Mouse (Mus musculus) lung, postnatal 36 days (tissue): ENCODE data around the gene Sesn2.
"Not testable (repeated sequence)": the region's sequence is repeated elsewhere in the genome, so short reads cannot be mapped to it uniquely, and the experiment has no call there.

Experiments used
- DNase-seq: peaks from one replicate; pipeline ENCODE4 v3.0.0; 2022; ENCODE audit warnings: mixed read lengths

The Sesn2 gene

DNA sequence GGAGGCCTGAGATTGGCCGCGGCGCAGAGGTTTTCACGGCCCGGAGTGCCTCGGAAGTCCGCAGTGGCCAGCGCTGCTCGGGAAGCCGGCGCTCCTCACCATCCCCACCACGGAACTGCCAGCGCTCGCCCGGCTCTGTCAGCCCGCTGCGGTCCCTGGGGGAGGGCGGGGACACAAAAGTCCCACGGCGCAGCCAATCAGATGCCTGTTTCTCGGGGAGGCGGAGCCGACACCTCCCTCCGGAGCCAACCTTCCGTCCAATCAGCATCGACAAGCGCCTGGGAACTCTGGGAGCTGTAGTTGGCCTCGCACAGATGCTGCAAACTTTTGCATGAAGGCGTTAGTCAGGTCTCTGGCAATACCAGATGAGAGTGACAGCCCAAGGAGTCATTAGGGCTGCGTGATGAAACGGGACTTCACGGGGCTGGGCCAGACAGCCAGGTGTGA, at the start of gene Sesn2:
Gene Sesn2, minus strand, starts transcription at position 150 of the 447 bp plus-strand sequence.
- peak; percentile 99 for DNase-seq

DNA sequence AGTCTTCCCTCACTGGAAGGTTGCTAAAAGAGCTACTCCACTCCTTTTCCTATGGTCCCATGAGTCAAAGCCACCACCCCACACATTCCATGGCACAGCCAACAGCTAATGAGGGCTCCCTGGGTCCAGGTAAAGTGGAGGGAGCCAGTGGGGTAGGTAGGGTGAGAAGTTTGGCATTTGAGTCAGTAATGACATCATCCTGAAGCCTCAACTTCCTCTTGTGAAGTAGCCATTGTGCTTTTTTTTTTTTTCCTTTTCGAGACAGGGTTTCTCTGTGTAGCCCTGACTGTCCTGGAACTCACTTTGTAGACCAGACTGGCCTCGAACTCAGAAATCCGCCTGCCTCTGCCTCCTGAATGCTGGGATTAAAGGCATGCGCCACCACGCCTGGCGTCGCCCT, 45.2 kb upstream of the Sesn2 start:
- not testable (repeated sequence) for DNase-seq

GRCm38 (mm10) chr4:132554653-132555052, 44.4 kb upstream of the Sesn2 start:
- peak; percentile 51 for DNase-seq

DNA sequence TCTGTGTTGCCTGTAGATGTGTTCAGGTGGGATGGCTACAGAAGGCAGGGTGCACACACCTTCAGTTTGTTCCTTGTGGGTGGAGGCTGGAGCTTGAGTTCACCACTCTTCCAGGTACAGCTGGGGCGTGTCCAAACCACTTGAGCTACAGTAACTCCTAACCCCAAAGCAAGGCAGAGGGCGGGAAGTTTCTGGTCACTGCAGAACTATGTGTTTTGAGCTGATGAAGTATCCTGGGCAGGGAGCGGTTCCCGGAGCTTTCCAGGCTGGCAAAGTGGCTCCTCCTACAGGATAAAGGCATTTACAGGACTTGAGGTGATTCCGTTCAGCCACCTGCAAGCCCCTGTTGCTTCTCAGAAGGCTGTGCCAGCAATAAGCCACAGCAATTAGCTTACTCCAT, 43.9 kb upstream of the Sesn2 start:
- peak; percentile 74 for DNase-seq

- peak; percentile 92 for DNase-seq
These were observed 35.5 kb upstream of the Sesn2 start for GRCm38 (mm10) chr4:132545851-132546250.

DNA sequence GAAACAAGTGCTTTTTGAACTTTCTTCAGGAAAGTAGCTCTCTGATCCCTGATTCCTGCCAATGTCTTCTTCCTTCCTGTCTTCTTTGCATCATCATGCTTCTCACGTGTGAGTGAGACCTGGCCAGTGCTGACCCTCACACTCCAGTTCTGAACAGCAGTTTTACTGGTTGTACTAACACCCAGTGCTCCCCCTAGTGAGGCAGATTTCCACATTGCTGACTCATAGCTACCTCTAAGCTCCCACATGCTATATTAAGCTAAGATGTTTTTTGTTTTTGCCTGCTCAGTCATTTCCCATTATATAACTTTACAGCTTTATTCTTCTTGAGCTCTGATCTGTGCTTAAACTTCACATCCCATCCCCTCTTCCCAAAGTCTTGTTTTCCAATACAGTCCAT, 32.4 kb upstream of the Sesn2 start:
- DNase-seq: no peak

GRCm38 (mm10) chr4:132541413-132541812, 31.1 kb upstream of the Sesn2 start:
- no peak for DNase-seq

DNA sequence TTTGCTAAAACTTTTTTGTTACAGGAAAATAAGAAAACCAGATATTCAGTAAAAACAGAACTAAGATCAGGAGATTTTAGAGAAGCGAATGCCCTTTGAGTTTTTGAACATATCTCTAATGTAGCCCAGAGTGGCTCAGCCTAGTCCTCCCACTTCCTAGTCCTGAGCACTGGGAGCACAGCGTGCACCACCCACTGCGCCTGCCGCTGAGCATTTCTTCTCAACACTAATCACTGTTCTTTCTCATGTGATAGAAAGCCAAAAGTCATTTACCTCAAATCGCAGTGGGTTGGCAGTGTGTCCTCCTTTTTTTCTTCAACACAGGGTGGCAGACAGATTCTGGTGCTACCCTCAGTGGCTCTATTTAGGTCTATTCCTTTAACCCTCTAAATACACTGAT, 29.2 kb upstream of the Sesn2 start:
- no peak for DNase-seq

GRCm38 (mm10) chr4:132535406-132536121, 25.3 kb upstream of the Sesn2 start, which contains the start of gene Dnajc8:
Dnajc8 (plus strand) TSS chr4:132535550.
- DNase-seq: peak; percentile 97

GRCm38 (mm10) chr4:132532981-132533916, 22.9 kb upstream of the Sesn2 start, which contains the start of gene Atpif1:
Atpif1 (minus strand) TSS chr4:132533659.
- DNase-seq: peak; percentile 96

GRCm38 (mm10) chr4:132532496-132532895, 22.2 kb upstream of the Sesn2 start:
- DNase-seq: no peak

- no peak for DNase-seq
These were observed 19.9 kb upstream of the Sesn2 start for GRCm38 (mm10) chr4:132530033-132530804.

DNA sequence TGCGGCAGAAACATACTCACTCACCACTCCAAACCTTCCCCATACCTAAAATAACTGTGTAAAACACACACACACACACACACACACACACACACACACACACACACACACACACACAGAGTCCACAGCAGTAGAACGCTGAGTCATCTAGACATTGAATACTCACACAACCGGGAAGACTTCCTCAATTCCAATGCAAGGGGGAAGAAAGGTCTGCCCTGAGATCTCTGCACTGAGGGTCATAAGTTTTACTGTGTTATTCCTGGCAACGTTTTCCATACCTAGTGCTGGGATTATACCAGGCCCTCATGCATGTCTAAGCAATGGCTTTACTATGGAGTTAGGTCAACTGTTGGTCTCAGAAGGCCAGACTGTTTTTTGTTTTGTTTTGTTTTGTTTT, 19.0 kb upstream of the Sesn2 start:
- peak; percentile 33 for DNase-seq

DNA sequence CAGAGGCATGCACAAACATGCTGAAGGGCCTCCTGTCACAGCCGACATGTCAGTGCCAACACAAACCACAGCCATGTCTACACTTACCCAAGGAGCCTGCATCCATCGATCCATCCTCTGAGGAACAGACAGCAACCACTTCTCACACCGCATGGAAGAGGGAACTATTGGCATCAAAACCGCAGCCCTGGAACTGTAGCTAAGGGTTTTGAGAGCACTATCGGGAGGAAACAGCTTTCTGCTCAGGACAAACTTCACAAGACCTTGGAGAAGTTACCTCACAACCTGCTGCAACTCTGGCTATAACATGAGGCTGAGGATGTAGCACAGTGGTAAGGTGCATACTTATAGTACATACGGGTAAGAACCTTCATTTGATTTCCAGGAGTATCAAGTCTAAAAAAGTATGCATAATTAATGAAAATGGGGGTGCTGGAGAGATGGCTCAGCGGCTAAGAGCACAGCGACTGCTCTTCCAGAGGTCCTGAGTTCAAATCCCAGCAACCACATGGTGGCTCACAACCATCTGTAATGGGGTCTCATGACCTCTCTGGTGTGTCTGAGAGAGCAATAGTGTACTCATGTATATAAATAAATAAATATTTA, 17.7 kb upstream of the Sesn2 start:
- no peak for DNase-seq

- DNase-seq: no peak
These were observed 16.4 kb upstream of the Sesn2 start for GRCm38 (mm10) chr4:132526678-132527077.

DNA sequence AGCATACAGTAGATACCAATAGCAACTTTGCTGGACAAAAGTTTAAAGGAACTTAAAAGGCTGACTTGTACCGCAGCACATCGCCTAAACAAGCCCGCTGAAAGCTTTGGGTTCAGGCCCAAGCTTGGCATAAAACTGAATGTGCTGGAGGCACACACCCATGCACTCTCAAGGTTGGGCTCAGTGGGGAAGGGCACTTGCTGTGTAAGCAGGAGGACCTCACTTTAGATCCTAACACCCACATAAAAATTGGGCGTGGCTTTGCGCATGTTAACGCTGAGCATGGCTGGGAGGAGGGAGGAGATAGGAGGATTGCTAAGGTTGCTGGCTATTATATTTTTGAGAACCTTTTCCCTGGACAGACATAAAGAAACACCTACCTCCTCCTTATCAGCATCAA, 14.5 kb upstream of the Sesn2 start:
- DNase-seq: peak; percentile 28

GRCm38 (mm10) chr4:132524321-132524741, 14.0 kb upstream of the Sesn2 start:
- no peak for DNase-seq

- DNase-seq: no peak
These were observed 8.9 kb upstream of the Sesn2 start for GRCm38 (mm10) chr4:132519188-132519587.

DNA sequence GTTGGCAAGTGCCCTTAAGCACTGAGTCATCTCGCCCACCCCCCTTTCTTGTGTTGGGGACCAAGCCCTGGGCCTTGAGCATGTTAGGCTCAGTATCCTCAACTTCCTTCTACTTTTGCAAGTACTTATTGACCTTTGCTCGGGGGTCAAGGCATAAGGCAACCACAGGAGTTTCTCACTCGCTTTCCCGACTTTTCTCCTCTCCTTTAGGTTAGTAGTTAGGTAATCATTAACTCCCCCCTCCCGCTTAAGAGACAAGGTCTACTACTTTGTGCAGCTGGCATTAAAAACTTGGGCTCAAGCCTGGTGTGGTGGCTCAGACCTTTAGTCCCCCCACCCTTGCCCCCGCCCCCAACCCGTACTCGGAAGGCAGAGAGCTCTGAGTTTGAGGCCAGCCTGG, 7.8 kb upstream of the Sesn2 start:
- peak; percentile 51 for DNase-seq

GRCm38 (mm10) chr4:132515369-132516155, 5.3 kb upstream of the Sesn2 start:
- peak; percentile 98 for DNase-seq

- peak; percentile 91 for DNase-seq
These were observed 4.3 kb upstream of the Sesn2 start for GRCm38 (mm10) chr4:132514555-132515135.
